Mouse (Mus musculus) intestine, embryonic 16.5 days (tissue): ENCODE data around the gene Gm49630. TPM values are rescaled to one million over a fixed set of nuclear protein-coding genes. Genes with fewer than 3 reads are reported as not detected.
"Not testable (repeated sequence)": the region's sequence is repeated elsewhere in the genome, so short reads cannot be mapped to it uniquely, and the experiment has no call there.

Experiments used
- ATAC-seq: fragments of 200-750 bp; cut with Nextera tagmentation; 2 replicates; pipeline ENCODE4 v1.8.0; 2017; ENCODE audit warnings: moderate TSS enrichment, moderate library complexity
- H3K27ac ChIP-seq: fragments of 300-500 bp; sonication (generic); 2 replicates; pipeline ENCODE4 v1.5.1; 2014; ENCODE audit warnings: mild to moderate bottlenecking, low read length
- H3K27me3 ChIP-seq: fragments of 300-500 bp; sonication (generic); replicated peaks from 2 replicates; pipeline ENCODE4 v1.6.1; 2014; ENCODE audit warnings: low read length, control low read depth, mixed read lengths; ENCODE audit not compliant: control insufficient read depth, insufficient read depth
- H3K36me3 ChIP-seq: fragments of 300-500 bp; sonication (generic); 2 replicates; pipeline ENCODE4 v1.6.1; 2014; ENCODE audit warnings: low read length, control low read depth; ENCODE audit not compliant: control insufficient read depth, insufficient read depth
- H3K4me1 ChIP-seq: fragments of 300-500 bp; sonication (generic); 2 replicates; pipeline ENCODE4 v1.6.1; 2014; ENCODE audit warnings: low read length, control low read depth, mixed read lengths; ENCODE audit not compliant: control insufficient read depth, insufficient read depth
- H3K4me2 ChIP-seq: fragments of 300-500 bp; sonication (generic); 2 replicates; pipeline ENCODE4 v1.6.1; 2014; ENCODE audit warnings: low read depth, low read length, control low read depth
- H3K4me3 ChIP-seq: fragments of 300-500 bp; sonication (generic); 2 replicates; pipeline ENCODE4 v1.5.1; 2014; ENCODE audit warnings: mild to moderate bottlenecking, low read length
- H3K9ac ChIP-seq: fragments of 300-500 bp; sonication (generic); 2 replicates; pipeline ENCODE4 v1.6.1; 2014; ENCODE audit warnings: low read depth, low read length
- H3K9me3 ChIP-seq: fragments of 300-500 bp; sonication (generic); 2 replicates; pipeline ENCODE4 v1.6.1; 2016; ENCODE audit warnings: low read length, control low read depth; ENCODE audit not compliant: control insufficient read depth
- WGBS: fragments of 180-500 bp; shearing (Covaris S2); extraction: QIAGEN DNeasy Blood & Tissue Kit; methylation state at CpG from one replicate; pipeline ENCODE4 v1.1.7; 2014; 5-methylcytosine and 5-hydroxymethylcytosine counted together
- polyA plus RNA-seq: library from polyadenylated mRNA; unstranded; fragments of >200 nt; fragmentation: Nextera tagmentation; extraction: Ambion mirVana; gene quantifications from 2 replicates; pipeline ENCODE4 v1.2.1, GENCODE M21; 2015

Gene Gm49630
- polyA plus RNA-seq, 1 experiment from 2014 or later = not detected

GRCm38 (mm10) chr17:7376951-7377700, 5.3 kb upstream of the Gm49630 start:
- not testable (repeated sequence) for H3K27me3 ChIP-seq, H3K9ac ChIP-seq, H3K4me3 ChIP-seq, H3K9me3 ChIP-seq, H3K4me2 ChIP-seq, H3K27ac ChIP-seq, H3K4me1 ChIP-seq, H3K36me3 ChIP-seq
- ATAC-seq = peak; percentile 28; the same call in 1 of the 2 replicates
- WGBS = 100% methylated on average over 1 of the region's 3 CpGs

DNA sequence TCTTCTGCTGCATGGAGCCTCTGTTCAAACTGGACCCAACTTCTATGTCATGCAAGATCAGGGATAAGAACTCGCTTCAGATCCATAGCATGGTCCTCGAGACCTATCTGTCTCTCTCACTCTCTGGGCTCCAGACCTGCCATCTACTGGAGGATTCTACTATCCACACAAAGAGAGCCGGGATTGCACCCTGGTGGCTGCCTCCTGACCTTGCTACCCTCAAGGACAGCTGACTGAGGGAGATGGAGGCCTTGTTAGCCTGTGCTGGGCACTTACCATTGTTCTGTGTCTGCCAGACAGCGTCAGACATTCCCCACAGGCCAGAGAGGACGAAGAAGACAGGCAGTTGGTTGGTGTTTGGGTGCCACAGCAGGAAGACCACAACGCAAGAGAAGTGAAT, 2.4 kb downstream of the Gm49630 start:
- WGBS = 49% methylated on average over 6 of the region's 6 CpGs
- not testable (repeated sequence) for H3K4me3 ChIP-seq, ATAC-seq, H3K4me1 ChIP-seq, H3K27ac ChIP-seq, H3K27me3 ChIP-seq, H3K4me2 ChIP-seq, H3K36me3 ChIP-seq, H3K9me3 ChIP-seq, H3K9ac ChIP-seq

DNA sequence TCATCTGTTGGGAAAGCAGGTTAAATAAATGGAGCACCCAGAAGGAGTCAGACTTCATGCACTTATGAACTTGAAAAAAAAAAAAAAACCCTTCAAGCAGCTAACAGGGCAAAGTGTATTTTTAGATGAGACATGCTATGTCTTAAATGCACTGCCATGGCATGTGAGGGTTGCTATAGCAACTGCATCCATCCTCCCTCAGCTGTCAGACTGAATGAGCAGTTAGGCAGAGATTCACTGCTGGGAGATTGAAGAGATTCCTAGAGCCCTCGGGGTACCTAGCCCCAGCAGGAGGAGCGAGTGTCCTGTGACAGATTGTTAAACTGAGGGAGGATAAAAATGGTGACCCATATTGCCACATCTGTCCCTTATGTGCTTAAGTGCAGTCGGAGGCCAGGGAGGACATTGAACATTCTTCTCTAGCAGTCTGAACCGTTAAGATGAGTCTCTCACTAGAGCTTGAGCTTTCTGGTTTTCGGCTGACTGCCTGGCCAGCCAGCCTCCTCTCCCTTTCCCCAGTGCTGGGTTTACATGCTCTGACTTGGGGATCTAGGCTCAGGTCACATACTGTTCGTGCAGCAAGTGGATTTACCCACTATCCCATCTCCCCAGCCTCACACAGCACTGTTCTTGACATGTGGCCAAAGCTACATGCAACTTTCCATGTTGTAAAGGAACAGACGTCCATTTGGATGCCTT, 5.0 kb downstream of the Gm49630 start:
- H3K27ac ChIP-seq, H3K27me3 ChIP-seq, ATAC-seq, H3K9ac ChIP-seq, H3K4me1 ChIP-seq, H3K4me3 ChIP-seq, H3K9me3 ChIP-seq, H3K36me3 ChIP-seq, H3K4me2 ChIP-seq: not testable (repeated sequence)
- 45% methylated on average over 3 of the region's 7 CpGs for WGBS

GRCm38 (mm10) chr17:7366265-7366664, 5.5 kb downstream of the Gm49630 start:
- H3K27ac ChIP-seq, H3K9me3 ChIP-seq, H3K9ac ChIP-seq, H3K27me3 ChIP-seq, H3K4me1 ChIP-seq, H3K4me3 ChIP-seq, ATAC-seq, H3K4me2 ChIP-seq, H3K36me3 ChIP-seq: not testable (repeated sequence)
- WGBS = no CpG with 5 or more reads among the region's 1 CpGs

DNA sequence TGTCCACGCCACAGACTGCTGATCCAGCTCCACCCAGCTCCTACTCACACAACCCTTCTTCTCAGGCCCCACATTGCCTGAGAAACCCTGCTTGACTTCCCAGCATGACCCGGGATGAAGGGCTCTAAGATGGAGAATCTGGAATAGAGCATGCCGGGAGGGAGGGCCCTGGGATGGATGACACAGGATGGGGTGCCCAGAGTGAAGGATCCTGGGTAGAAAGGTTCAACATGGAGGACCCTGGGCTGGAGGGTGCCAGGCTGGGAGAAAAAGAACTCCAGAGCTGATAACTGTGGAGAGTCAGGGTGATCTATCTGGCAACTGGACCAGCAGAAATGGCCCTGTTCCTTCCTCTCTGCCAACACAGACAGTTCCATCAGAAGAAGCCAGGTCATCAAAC, 6.2 kb downstream of the Gm49630 start:
- not testable (repeated sequence) for ATAC-seq, H3K36me3 ChIP-seq, H3K9me3 ChIP-seq, H3K4me3 ChIP-seq, H3K4me1 ChIP-seq, H3K4me2 ChIP-seq, H3K9ac ChIP-seq, H3K27ac ChIP-seq, H3K27me3 ChIP-seq
- WGBS = no CpG with 5 or more reads among the region's 3 CpGs

- H3K27me3 ChIP-seq, H3K27ac ChIP-seq, H3K9me3 ChIP-seq, H3K4me1 ChIP-seq, H3K4me3 ChIP-seq, H3K4me2 ChIP-seq, H3K9ac ChIP-seq, H3K36me3 ChIP-seq, ATAC-seq: not testable (repeated sequence)
- WGBS = 83% methylated on average over 9 of the region's 9 CpGs
Measured at GRCm38 (mm10) chr17:7360749-7361465, 10.9 kb downstream of the Gm49630 start.

GRCm38 (mm10) chr17:7359806-7360205, 12.0 kb downstream of the Gm49630 start:
- H3K27ac ChIP-seq, H3K4me3 ChIP-seq, H3K4me1 ChIP-seq, H3K9me3 ChIP-seq, H3K4me2 ChIP-seq, H3K36me3 ChIP-seq, ATAC-seq, H3K9ac ChIP-seq, H3K27me3 ChIP-seq: not testable (repeated sequence)
- WGBS = 77% methylated on average over 4 of the region's 4 CpGs

DNA sequence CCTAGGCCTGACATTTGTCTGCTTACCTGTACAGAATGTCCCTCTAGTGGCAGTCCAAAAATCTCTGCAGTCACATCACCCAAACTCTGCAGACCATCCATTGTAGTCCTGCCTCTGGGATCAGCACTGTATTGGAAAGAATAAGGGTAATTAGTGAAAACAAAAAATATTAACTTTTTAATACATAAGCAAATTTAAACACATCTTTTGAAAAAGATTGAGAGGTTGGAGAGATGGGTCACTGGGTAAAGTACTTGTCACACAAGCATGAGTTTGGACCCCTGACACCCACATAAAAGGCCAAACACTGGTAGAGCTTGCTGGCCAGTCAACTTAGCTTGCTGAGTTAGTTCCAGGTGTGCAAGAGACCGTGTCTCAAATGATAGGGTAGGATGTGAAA, 19.2 kb downstream of the Gm49630 start, which contains the start of gene Ttll2:
Ttll2 (minus strand) TSS at position 101 of the 400 bp plus-strand sequence.
- H3K4me1 ChIP-seq, H3K27me3 ChIP-seq, H3K36me3 ChIP-seq, H3K9ac ChIP-seq, H3K9me3 ChIP-seq, ATAC-seq, H3K4me3 ChIP-seq, H3K4me2 ChIP-seq, H3K27ac ChIP-seq: not testable (repeated sequence)
- 91% methylated on average over 1 of the region's 1 CpGs for WGBS

- not testable (repeated sequence) for H3K27me3 ChIP-seq
Measured at GRCm38 (mm10) chr17:7348765-7349164, 23.0 kb downstream of the Gm49630 start.

More at GRCm38 (mm10) chr17:7348765-7349164, 23.0 kb downstream of the Gm49630 start:
- ATAC-seq, H3K27ac ChIP-seq, H3K4me2 ChIP-seq, H3K4me3 ChIP-seq, H3K9me3 ChIP-seq, H3K9ac ChIP-seq, H3K36me3 ChIP-seq, H3K4me1 ChIP-seq: not testable (repeated sequence)
- 85% methylated on average over 1 of the region's 3 CpGs for WGBS
